Mouse (Mus musculus) cortical plate, adult 2 months (tissue): ENCODE results near the gene Hsd17b3. TPM values are rescaled to one million over a fixed set of nuclear protein-coding genes. Genes with fewer than 3 reads are reported as not detected.

ENCODE experiments used
- H3K27ac ChIP-seq: fragments of 200-500 bp; 2 replicates; pipeline ENCODE4 v1.5.1; 2012; ENCODE audit warnings: low read length, control low read depth, inconsistent platforms; ENCODE audit not compliant: insufficient read depth
- H3K4me1 ChIP-seq: fragments of 200-500 bp; 2 replicates; pipeline ENCODE4 v1.6.1; 2011; ENCODE audit warnings: low read length; ENCODE audit not compliant: control insufficient read depth, insufficient read depth
- H3K4me3 ChIP-seq: fragments of 200-500 bp; 2 replicates; pipeline ENCODE4 v1.5.1; 2011; ENCODE audit warnings: mild to moderate bottlenecking, low read length, control low read depth; ENCODE audit not compliant: insufficient read depth
- CTCF ChIP-seq: fragments of 200-500 bp; IDR thresholded peaks from 2 replicates; pipeline ENCODE4 v1.5.1; 2011; ENCODE audit warnings: mild to moderate bottlenecking, control low read depth, low read length; ENCODE audit not compliant: insufficient read depth; ENCODE audit errors: extremely low read depth
- POLR2A ChIP-seq: fragments of 200-500 bp; IDR thresholded peaks from 2 replicates; pipeline ENCODE4 v1.6.1; 2011; ENCODE audit warnings: mild to moderate bottlenecking, low read length, control low read depth; ENCODE audit not compliant: insufficient read depth; ENCODE audit errors: extremely low read depth
- polyA plus RNA-seq: library from polyadenylated mRNA; depleted of rRNA; stranded (reverse); fragments of >200 nt; gene quantifications from 2 replicates; pipeline ENCODE4 v1.2.3, GENCODE M21; 2012

Gene Hsd17b3
- polyA plus RNA-seq, 1 experiment, result not detected

DNA sequence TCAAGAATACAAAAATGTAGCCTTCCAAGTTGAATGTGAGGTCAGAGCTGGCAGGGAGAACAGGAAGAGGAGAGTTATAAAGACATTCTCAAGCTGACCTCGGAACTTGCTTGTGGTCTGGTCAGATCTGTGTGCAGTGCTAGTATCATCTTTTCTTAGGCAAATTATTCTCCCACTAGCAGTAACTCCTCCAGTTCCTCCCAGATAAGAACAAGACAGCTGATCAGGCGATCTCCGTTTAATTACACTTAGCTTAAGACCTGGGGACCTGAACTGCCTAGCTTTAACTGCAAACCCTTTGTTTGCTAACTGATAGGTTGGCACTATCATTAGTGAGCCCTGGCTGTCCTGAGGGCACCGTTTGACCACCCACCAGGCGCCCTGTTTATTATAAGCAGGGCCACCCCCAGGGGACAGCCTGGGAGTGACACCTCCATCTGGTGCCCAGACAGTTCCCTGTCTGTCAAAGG is 19.4 kb upstream of the Hsd17b3 start:
- TF ChIP-seq CTCF (no peak), POLR2A (no peak)
- Histone ChIP-seq H3K27ac (no peak overlapping the region), H3K4me3 (no peak overlapping the region)

GRCm38 (mm10) chr13:64107535-64107934 is 18.5 kb upstream of the Hsd17b3 start:
- H3K4me3 ChIP-seq, result no peak overlapping the region
- H3K4me1 ChIP-seq, result no peaks in the 10 kb centered on the region
- no peak overlapping the region for H3K27ac ChIP-seq
- TF ChIP-seq CTCF (no peak), POLR2A (no peak)

More for the DNA sequence above, 19.4 kb upstream of the Hsd17b3 start:
- no peaks in the 10 kb centered on the region for H3K4me1 ChIP-seq

DNA sequence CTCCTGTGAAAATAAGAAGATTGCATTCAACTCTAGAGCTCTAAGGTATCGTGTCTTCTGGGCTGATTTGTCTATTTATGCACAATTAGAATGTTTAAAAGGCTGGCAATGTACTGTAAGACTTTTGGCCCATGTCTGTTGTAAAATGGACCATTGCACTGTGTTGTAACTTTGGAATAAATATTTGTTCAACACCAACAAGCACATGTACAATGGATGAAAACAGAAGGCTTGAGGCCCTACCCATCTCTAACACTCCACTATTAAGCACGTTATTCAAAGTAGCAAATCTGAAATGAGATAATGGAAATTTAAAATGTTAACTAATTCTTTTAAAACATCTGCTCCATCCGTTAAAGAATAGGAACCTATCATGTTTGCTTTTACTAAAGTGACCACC is 18.1 kb upstream of the Hsd17b3 start:
- Histone ChIP-seq H3K27ac (no peak overlapping the region), H3K4me1 (no peaks in the 10 kb centered on the region), H3K4me3 (no peak overlapping the region)
- no peak for TF ChIP-seq POLR2A
- no peak for TF ChIP-seq CTCF

- Histone ChIP-seq H3K27ac (no peak overlapping the region), H3K4me3 (no peak overlapping the region), H3K4me1 (no peaks in the 10 kb centered on the region)
- TF ChIP-seq CTCF, result no peak
- no peak for TF ChIP-seq POLR2A
Measured at GRCm38 (mm10) chr13:64105690-64106089, 16.7 kb upstream of the Hsd17b3 start.

GRCm38 (mm10) chr13:64100186-64100585 is 11.2 kb upstream of the Hsd17b3 start:
- TF ChIP-seq CTCF (peak; percentile 45; the same call in 1 of the 2 replicates), POLR2A (no peak)
- no peak overlapping the region for H3K27ac ChIP-seq
- H3K4me1 ChIP-seq, result no peaks in the 10 kb centered on the region
- no peak overlapping the region for H3K4me3 ChIP-seq

- no peak for TF ChIP-seq POLR2A
- TF ChIP-seq CTCF, result peak; percentile 45
- Histone ChIP-seq H3K4me3 (no peak overlapping the region), H3K27ac (no peak overlapping the region), H3K4me1 (no peaks in the 10 kb centered on the region)
Measured at GRCm38 (mm10) chr13:64098992-64099391, 10.0 kb upstream of the Hsd17b3 start.

GRCm38 (mm10) chr13:64093341-64093740 is 4.3 kb upstream of the Hsd17b3 start:
- no peak overlapping the region for H3K27ac ChIP-seq
- peak; percentile 61 for TF ChIP-seq CTCF
- no peak for TF ChIP-seq POLR2A

DNA sequence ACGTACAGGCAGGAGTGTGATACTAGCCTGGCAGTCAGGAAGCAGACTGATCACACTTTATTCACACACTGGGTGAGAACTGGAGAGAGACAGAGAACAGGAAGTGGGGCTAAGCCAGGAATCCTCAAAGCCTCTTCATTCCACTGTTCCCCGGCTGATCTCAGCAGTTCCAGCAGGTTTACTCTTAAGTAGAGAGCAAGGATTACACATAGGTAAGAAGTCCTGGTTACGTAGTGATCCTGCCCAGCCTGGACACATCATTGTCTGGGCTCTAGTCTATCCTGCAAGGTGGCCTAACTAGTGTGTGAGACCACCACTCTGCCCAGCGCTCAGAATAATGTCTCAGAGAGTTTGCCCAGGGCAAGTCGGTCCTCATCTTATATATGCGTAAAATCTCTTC is 3.7 kb upstream of the Hsd17b3 start:
- Histone ChIP-seq H3K4me1 (no peaks in the 10 kb centered on the region), H3K4me3 (no peak overlapping the region), H3K27ac (no peak overlapping the region)
- no peak for TF ChIP-seq POLR2A
- no peak for TF ChIP-seq CTCF

More at GRCm38 (mm10) chr13:64093341-64093740, 4.3 kb upstream of the Hsd17b3 start:
- Histone ChIP-seq H3K4me3 (no peak overlapping the region), H3K4me1 (no peaks in the 10 kb centered on the region)

DNA sequence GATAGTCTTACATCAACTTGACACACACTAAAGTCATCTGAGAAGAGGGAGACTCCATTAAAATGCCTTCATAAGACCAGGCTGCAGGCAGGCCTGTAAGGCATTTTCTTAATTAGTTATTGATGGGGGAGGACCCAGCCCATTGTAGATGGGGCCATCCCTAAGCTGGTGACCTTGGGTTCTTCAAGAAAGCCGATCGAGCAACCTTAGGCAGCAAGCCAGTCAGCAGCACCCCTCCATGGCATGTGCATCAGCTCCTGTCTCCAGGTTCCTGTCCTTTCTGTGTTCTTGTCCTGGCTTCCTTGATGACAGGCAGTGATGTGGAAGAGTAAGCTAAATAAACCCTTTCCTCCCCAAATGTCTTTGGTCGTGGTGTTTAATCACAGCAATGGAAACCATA is 3.1 kb upstream of the Hsd17b3 start:
- no peak overlapping the region for H3K27ac ChIP-seq
- H3K4me1 ChIP-seq, result no peaks in the 10 kb centered on the region

GRCm38 (mm10) chr13:64091006-64091405 is 2.0 kb upstream of the Hsd17b3 start:
- H3K27ac ChIP-seq, result no peak overlapping the region
- TF ChIP-seq CTCF (no peak), POLR2A (no peak)
- H3K4me1 ChIP-seq, result no peaks in the 10 kb centered on the region

More for the DNA sequence above, 3.1 kb upstream of the Hsd17b3 start:
- TF ChIP-seq CTCF, result no peak
- no peak for TF ChIP-seq POLR2A
- no peak overlapping the region for H3K4me3 ChIP-seq

DNA sequence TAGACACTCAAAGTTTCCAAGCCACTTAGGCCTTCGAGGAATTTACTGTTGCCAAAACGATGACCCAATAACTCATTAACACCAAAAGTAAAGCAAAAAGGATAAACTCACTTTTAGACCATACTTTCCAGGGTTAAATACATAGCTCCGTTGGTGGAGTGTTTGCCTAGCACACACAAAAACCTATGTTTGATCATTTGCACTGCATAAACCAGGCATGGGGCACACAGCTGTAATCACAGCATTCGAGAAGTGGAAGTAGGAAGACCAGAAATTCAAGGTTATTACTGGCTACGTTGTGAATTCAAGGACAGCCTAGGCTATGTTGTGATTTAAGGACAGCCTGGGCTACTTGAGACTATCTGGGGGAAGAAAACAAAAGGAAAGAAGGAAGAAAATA is 1.2 kb upstream of the Hsd17b3 start:
- no peak overlapping the region for H3K27ac ChIP-seq
- H3K4me1 ChIP-seq, result no peaks in the 10 kb centered on the region
- H3K4me3 ChIP-seq, result no peak overlapping the region
- no peak for TF ChIP-seq POLR2A
- no peak for TF ChIP-seq CTCF

More at GRCm38 (mm10) chr13:64091006-64091405, 2.0 kb upstream of the Hsd17b3 start:
- H3K4me3 ChIP-seq, result no peak overlapping the region
